Mouse (Mus musculus) forebrain, embryonic 11.5 days (tissue): ENCODE measurements around the gene Olfr92. TPM values are rescaled to one million over a fixed set of nuclear protein-coding genes. Genes with fewer than 3 reads are reported as not detected.

Experiments used
- ATAC-seq: fragments of 200-750 bp; cut with Nextera tagmentation; replicated peaks from 2 replicates; pipeline ENCODE4 v1.8.0; 2017; ENCODE audit warnings: moderate TSS enrichment; ENCODE audit not compliant: low FRiP score
- DNase-seq: peaks from one replicate; pipeline ENCODE4 v3.0.0-alpha.2; 2017; ENCODE audit warnings: low spot score
- H3K27ac ChIP-seq: fragments of 300-500 bp; sonication (generic); 2 replicates; pipeline ENCODE4 v1.5.1; 2014; ENCODE audit warnings: low read depth, low read length
- H3K27me3 ChIP-seq: fragments of 300-500 bp; sonication (generic); 2 replicates; pipeline ENCODE4 v1.6.1; 2014; ENCODE audit warnings: mild to moderate bottlenecking, low read length, mixed read lengths; ENCODE audit not compliant: control insufficient read depth, insufficient read depth
- H3K36me3 ChIP-seq: fragments of 300-500 bp; sonication (generic); 2 replicates; pipeline ENCODE4 v1.6.1; 2014; ENCODE audit warnings: mild to moderate bottlenecking, low read length, moderate library complexity, mixed read lengths; ENCODE audit not compliant: control insufficient read depth, insufficient read depth
- H3K4me1 ChIP-seq: fragments of 300-500 bp; sonication (generic); replicated peaks from 2 replicates; pipeline ENCODE4 v1.6.1; 2014; ENCODE audit warnings: low read length, mixed read lengths; ENCODE audit not compliant: control insufficient read depth, insufficient read depth
- H3K4me2 ChIP-seq: fragments of 300-500 bp; sonication (generic); 2 replicates; pipeline ENCODE4 v1.6.1; 2014; ENCODE audit warnings: low read depth, mild to moderate bottlenecking, low read length, moderate library complexity, mixed read lengths; ENCODE audit not compliant: severe bottlenecking
- H3K4me3 ChIP-seq: fragments of 300-500 bp; sonication (generic); 2 replicates; pipeline ENCODE4 v1.5.1; 2014; ENCODE audit warnings: low read depth, low read length
- H3K9ac ChIP-seq: fragments of 300-500 bp; sonication (generic); 2 replicates; pipeline ENCODE4 v1.6.1; 2014; ENCODE audit warnings: low read length
- H3K9me3 ChIP-seq: fragments of 300-500 bp; sonication (generic); 2 replicates; pipeline ENCODE4 v1.6.1; 2016; ENCODE audit warnings: low read length, mixed read lengths; ENCODE audit not compliant: control insufficient read depth
- WGBS: fragments of 180-500 bp; shearing (Covaris S2); extraction: QIAGEN DNeasy Blood & Tissue Kit; methylation state at CpG from one replicate; pipeline ENCODE4 v1.1.7; 2014; 5-methylcytosine and 5-hydroxymethylcytosine counted together
- polyA plus RNA-seq: library from polyadenylated mRNA; unstranded; fragments of >200 nt; fragmentation: Nextera tagmentation; extraction: Ambion mirVana; gene quantifications from 2 replicates; pipeline ENCODE4 v1.2.1, GENCODE M21; 2014

Olfr92 gene
- polyA plus RNA-seq, 1 experiment from 2014 or later = not detected

DNA sequence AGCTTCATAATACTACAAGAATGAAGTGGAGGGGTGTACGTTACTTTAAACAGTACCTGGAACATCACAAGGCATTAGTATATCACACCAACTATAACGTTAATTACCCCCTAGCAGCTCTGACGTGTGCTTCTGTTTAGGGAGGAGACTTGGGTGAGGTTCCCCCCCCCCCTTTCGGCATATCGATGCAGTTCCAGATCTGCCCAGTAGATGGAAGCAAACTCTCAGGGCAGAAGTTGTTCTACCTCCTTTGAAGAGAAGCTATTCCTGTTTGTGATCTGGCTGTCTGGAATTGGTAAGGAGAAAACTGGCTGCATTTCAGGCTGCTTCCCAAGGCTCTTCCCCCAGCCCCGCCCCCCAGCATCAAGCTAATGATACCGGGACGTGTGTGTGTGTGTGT is 36.6 kb downstream of the Olfr92 start:
- H3K9me3 ChIP-seq = no peaks in the 10 kb centered on the region
- no peak overlapping the region for H3K4me2 ChIP-seq
- H3K4me3 ChIP-seq = no peak overlapping the region
- no peak overlapping the region for H3K27ac ChIP-seq
- 2% methylated on average over 8 of the region's 8 CpGs for WGBS
- DNase-seq = peak; percentile 88
- H3K36me3 ChIP-seq = no peaks in the 10 kb centered on the region
- peaks cover 5% of the 10 kb centered on the region; the same call in 1 of the 2 replicates for H3K4me1 ChIP-seq
- peak; percentile 59 for ATAC-seq
- no peaks in the 10 kb centered on the region for H3K27me3 ChIP-seq
- no peak overlapping the region for H3K9ac ChIP-seq

DNA sequence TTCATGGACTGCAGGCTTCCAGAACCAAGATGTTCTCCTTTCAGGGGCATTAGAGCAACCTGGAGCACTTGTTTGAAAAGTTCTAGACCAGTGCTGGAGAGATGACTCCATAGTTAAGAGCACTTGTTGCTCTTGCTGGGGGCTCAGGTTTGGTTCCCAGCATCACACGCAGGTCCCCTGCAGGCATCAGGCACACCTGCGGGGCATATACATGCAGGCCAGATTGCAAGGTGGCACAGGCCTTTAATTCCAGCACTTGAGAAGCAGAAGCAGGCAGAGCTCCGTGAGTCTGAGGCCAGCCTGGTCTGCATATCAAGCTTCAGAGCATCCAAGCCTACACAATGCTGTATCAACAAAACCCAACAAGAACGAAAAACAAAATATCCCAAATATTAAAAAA is 38.2 kb downstream of the Olfr92 start:
- Histone ChIP-seq H3K4me1 (peaks cover 5% of the 10 kb centered on the region; the same call in 1 of the 2 replicates), H3K9ac (no peak overlapping the region), H3K4me3 (no peak overlapping the region), H3K27me3 (no peaks in the 10 kb centered on the region), H3K27ac (no peak overlapping the region), H3K4me2 (no peak overlapping the region), H3K9me3 (no peaks in the 10 kb centered on the region), H3K36me3 (no peaks in the 10 kb centered on the region)
- WGBS = 88% methylated on average over 4 of the region's 4 CpGs
- ATAC-seq = no peak
- DNase-seq = no peak

DNA sequence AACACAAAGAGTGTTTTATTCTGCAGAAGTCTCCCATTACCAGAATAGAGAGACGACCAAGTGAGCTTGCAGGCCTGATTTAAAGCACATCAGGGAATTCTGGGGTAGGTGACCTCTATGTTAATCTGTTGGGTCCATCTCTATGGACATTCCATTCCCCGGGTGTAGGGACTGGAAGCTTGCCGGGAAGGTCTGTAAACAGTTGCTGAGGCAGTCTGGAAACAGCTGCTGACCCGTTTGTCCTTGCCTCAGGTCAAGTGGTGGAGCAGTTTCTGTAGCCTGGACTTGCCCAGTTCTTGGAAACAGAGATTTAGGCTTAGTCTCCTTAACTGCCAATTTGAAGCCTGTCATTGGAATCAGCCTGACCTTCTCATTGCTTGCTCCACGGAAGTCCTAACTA is 39.8 kb downstream of the Olfr92 start:
- ATAC-seq (no peak), DNase-seq (no peak)
- WGBS = 19% methylated on average over 5 of the region's 5 CpGs
- Histone ChIP-seq H3K36me3 (no peaks in the 10 kb centered on the region; the same call in 1 of the 2 replicates), H3K4me3 (no peak overlapping the region), H3K4me2 (no peak overlapping the region), H3K9me3 (no peaks in the 10 kb centered on the region), H3K9ac (no peak overlapping the region), H3K27me3 (no peaks in the 10 kb centered on the region), H3K27ac (no peak overlapping the region), H3K4me1 (peaks cover 5% of the 10 kb centered on the region; the same call in 1 of the 2 replicates)

DNA sequence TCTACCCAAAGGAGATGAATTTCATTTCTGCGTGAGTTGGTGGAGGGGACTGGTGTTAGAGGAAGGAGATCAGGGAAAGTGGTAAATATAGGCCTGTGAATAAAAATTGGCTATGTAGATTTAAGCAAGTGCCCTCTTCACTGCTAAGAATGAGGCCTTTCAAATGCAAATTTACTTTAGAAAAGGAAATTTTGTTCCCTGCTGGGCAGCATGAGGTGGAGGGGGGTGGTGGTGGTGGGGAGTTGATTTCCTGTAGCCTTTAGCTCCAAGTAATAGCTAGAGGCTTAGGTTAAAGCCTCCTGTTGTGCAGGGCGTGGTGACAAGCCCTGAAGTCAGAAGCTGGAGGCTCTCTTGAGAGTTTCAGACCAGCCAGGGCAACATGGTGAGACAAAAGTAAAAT is 40.9 kb downstream of the Olfr92 start:
- no peak overlapping the region for H3K4me3 ChIP-seq
- no peaks in the 10 kb centered on the region; the same call in 1 of the 2 replicates for H3K36me3 ChIP-seq
- H3K9ac ChIP-seq = 0 out of 2 replicates have a peak overlapping the region, but pooled peaks have one; percentile 21
- H3K9me3 ChIP-seq = no peaks in the 10 kb centered on the region
- peaks cover 5% of the 10 kb centered on the region; the same call in 1 of the 2 replicates for H3K4me1 ChIP-seq
- H3K27me3 ChIP-seq = no peaks in the 10 kb centered on the region
- ATAC-seq (peak; percentile 67), DNase-seq (no peak)
- peak overlapping the region; percentile 20; the same call in 1 of the 2 replicates for H3K4me2 ChIP-seq
- H3K27ac ChIP-seq = peak overlapping the region; percentile 48; the same call in 1 of the 2 replicates
- WGBS = 4% methylated on average over 2 of the region's 2 CpGs

DNA sequence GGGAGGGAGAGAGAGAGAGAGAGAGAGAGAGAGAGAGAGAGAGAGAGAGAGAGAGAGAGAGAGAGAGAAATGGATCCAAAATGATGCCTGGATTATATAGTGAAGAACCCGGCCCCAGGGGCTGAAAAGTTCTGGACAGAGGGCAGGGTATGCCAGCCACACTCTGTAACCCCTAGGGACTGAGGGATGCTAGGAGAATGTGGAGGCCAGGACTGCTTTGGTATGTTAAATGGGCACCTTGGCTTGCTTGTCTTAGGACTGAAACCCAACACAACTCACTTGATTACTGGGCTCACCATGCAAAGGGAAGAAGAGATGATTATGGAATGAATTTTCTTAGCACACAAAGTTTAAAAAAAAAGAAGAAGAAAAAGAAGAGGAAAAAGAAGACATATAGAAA is 41.7 kb downstream of the Olfr92 start:
- H3K4me1 ChIP-seq = peaks cover 5% of the 10 kb centered on the region; the same call in 1 of the 2 replicates
- H3K27me3 ChIP-seq = no peaks in the 10 kb centered on the region
- H3K9ac ChIP-seq = no peak overlapping the region
- H3K9me3 ChIP-seq = no peaks in the 10 kb centered on the region
- DNase-seq = no peak
- no peak overlapping the region for H3K4me3 ChIP-seq
- no peak overlapping the region for H3K4me2 ChIP-seq
- WGBS = 7% methylated on average over 1 of the region's 1 CpGs
- no peaks in the 10 kb centered on the region; the same call in 1 of the 2 replicates for H3K36me3 ChIP-seq
- no peak for ATAC-seq
- no peak overlapping the region for H3K27ac ChIP-seq

DNA sequence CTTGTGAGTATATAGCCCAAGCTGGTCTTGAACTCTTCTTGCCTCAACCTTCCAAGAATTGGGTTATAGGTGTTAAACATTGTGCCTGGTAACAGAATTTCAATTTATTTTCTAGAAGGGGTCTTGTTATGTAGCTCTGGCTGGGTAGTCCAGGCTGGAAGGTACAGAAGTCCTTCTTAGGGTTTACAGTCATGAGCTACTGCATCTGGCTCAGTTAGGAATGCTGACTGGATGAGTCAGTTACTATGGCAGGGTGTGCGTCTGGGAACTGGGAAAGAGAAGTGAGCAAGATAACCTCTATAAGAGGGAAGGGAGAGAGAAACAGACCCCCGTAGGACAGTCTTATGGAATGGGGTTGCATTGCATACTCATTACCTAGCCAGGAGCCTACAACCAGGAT is 44.1 kb downstream of the Olfr92 start:
- Histone ChIP-seq H3K4me2 (no peak overlapping the region), H3K27me3 (no peaks in the 10 kb centered on the region), H3K4me3 (no peak overlapping the region), H3K4me1 (peaks cover 7% of the 10 kb centered on the region; the same call in 1 of the 2 replicates), H3K27ac (no peak overlapping the region), H3K9me3 (no peaks in the 10 kb centered on the region), H3K9ac (no peak overlapping the region), H3K36me3 (no peaks in the 10 kb centered on the region; the same call in 1 of the 2 replicates)
- DNase-seq (no peak), ATAC-seq (no peak)
- 94% methylated on average over 2 of the region's 2 CpGs for WGBS

DNA sequence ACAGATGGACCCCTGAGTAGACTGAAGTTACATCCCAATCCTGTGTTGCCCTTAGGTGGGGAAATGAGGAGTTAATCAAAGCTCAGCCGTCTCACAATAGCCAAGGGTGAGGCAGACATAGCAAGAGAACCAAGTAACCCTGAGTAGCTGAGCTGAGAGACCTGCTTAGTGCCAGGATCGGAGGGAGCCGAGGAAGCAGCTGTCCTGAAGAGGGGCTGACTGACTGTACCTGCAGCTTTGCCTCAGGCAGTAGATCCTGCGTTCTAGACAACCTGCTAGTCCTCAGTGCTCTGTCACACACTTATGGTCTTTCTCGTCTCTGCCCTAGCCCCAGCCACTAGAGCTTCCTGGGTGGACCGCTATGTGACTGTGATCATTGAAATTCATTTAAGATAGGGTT is 44.7 kb downstream of the Olfr92 start:
- no peak for ATAC-seq
- no peak overlapping the region for H3K4me3 ChIP-seq
- no peak for DNase-seq
- peaks cover 2% of the 10 kb centered on the region; the same call in 1 of the 2 replicates for H3K36me3 ChIP-seq
- H3K4me2 ChIP-seq = no peak overlapping the region
- no peaks in the 10 kb centered on the region for H3K27me3 ChIP-seq
- no peaks in the 10 kb centered on the region for H3K9me3 ChIP-seq
- H3K9ac ChIP-seq = no peak overlapping the region
- H3K4me1 ChIP-seq = peaks cover 7% of the 10 kb centered on the region; the same call in 1 of the 2 replicates
- no peak overlapping the region for H3K27ac ChIP-seq
- 85% methylated on average over 6 of the region's 6 CpGs for whole genome bisulfite sequencing

DNA sequence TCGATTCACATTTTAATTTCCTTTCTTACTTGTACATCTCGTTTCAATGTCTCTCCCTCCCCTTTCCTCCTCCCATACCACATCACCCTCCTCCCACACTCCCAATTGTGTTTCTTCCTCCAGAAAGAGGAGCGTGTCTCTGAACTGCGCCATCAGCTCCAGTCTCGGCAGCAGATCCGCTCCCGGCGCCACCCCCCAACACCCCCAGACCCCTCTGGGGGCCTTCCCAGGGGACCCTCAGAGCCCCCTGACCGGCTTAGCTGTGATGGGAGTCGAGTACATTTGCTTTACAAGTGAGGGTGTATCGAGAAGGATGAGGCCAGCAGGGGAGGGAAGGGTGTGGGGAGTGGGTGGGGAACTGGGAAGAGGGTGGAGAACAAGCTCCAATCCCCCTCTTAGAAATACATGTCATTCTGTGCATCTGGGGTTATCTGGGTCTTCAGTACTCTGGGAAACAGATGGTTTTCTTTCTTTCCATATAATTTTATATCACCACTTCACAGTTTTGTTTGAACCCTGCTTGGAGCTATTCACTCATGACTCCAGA is 47.1 kb downstream of the Olfr92 start:
- Histone ChIP-seq H3K4me2 (no peak overlapping the region), H3K27ac (peak overlapping the region; percentile 46; the same call in 1 of the 2 replicates), H3K4me3 (no peak overlapping the region), H3K36me3 (peaks cover 4% of the 10 kb centered on the region; the same call in 1 of the 2 replicates), H3K27me3 (no peaks in the 10 kb centered on the region), H3K4me1 (peaks cover 2% of the 10 kb centered on the region; the same call in 1 of the 2 replicates), H3K9me3 (no peaks in the 10 kb centered on the region), H3K9ac (0 out of 2 replicates have a peak overlapping the region, but pooled peaks have one; percentile 20)
- DNase-seq = no peak
- WGBS = 43% methylated on average over 11 of the region's 11 CpGs
- peak; percentile 25; the same call in 1 of the 2 replicates for ATAC-seq
